Mouse (Mus musculus): ENCODE results near the gene Josd2. TPM values are rescaled to one million over a fixed set of nuclear protein-coding genes. Genes with fewer than 3 reads are reported as not detected.
A peak's percentile ranks its signal among the peaks of the same experiment; 100 is the strongest.

Gene Josd2
- polyA plus RNA-seq, 1 experiment: 9.7 TPM

GRCm38 (mm10) chr7:44432550-44432949 lies 35.2 kb upstream of the Josd2 start:
- TF ChIP-seq POLR2A (IDR thresholded peaks at IDR 0.05; ENCODE audit: insufficient read depth, low read length): no peak
- TF ChIP-seq CTCF (IDR thresholded peaks at IDR 0.05; ENCODE audit: low read depth, low read length): no peak
- TF ChIP-seq EP300 (IDR thresholded peaks at IDR 0.05; ENCODE audit: insufficient read depth, low read depth, low read length): no peak
- H3K27me3 ChIP-seq (ENCODE audit: control insufficient read depth, insufficient read depth, low read length, poor library complexity, severe bottlenecking): no peaks in the 10 kb centered on the region; the same call in 1 of the 2 replicates

GRCm38 (mm10) chr7:44433371-44433770 lies 34.4 kb upstream of the Josd2 start:
- Histone ChIP-seq H3K27ac (ENCODE audit: insufficient read depth, low read length) (no peak overlapping the region), H3K4me3 (ENCODE audit: low read depth, low read length) (no peak overlapping the region), H3K27me3 (ENCODE audit: control insufficient read depth, insufficient read depth, low read length, poor library complexity, severe bottlenecking) (no peaks in the 10 kb centered on the region; the same call in 1 of the 2 replicates), H3K36me3 (ENCODE audit: control insufficient read depth, insufficient read depth, low read length, poor library complexity, severe bottlenecking) (no peaks in the 10 kb centered on the region), H3K9me3 (replicated peaks; ENCODE audit: control insufficient read depth, insufficient read depth, low read length, poor library complexity, severe bottlenecking) (no peaks in the 10 kb centered on the region), H3K9ac (ENCODE audit: low read depth, poor library complexity, severe bottlenecking) (no peak overlapping the region), H3K4me1 (ENCODE audit: control insufficient read depth, insufficient read depth, low read length) (peaks cover 2% of the 10 kb centered on the region)
- no peak for TF ChIP-seq EP300 (IDR thresholded peaks at IDR 0.05; ENCODE audit: insufficient read depth, low read depth, low read length)
- no peak for TF ChIP-seq POLR2A (IDR thresholded peaks at IDR 0.05; ENCODE audit: insufficient read depth, low read length)
- TF ChIP-seq CTCF (IDR thresholded peaks at IDR 0.05; ENCODE audit: low read depth, low read length): no peak

More at GRCm38 (mm10) chr7:44432550-44432949, 35.2 kb upstream of the Josd2 start:
- no peaks in the 10 kb centered on the region for H3K9me3 ChIP-seq (replicated peaks; ENCODE audit: control insufficient read depth, insufficient read depth, low read length, poor library complexity, severe bottlenecking)
- no peak overlapping the region for H3K9ac ChIP-seq (ENCODE audit: low read depth, poor library complexity, severe bottlenecking)
- no peaks in the 10 kb centered on the region for H3K36me3 ChIP-seq (ENCODE audit: control insufficient read depth, insufficient read depth, low read length, poor library complexity, severe bottlenecking)
- peaks cover 2% of the 10 kb centered on the region for H3K4me1 ChIP-seq (ENCODE audit: control insufficient read depth, insufficient read depth, low read length)
- H3K27ac ChIP-seq (ENCODE audit: insufficient read depth, low read length): no peak overlapping the region
- H3K4me3 ChIP-seq (ENCODE audit: low read depth, low read length): no peak overlapping the region

GRCm38 (mm10) chr7:44434089-44434488 lies 33.7 kb upstream of the Josd2 start:
- Histone ChIP-seq H3K4me1 (ENCODE audit: control insufficient read depth, insufficient read depth, low read length) (peaks cover 2% of the 10 kb centered on the region), H3K27me3 (ENCODE audit: control insufficient read depth, insufficient read depth, low read length, poor library complexity, severe bottlenecking) (no peaks in the 10 kb centered on the region; the same call in 1 of the 2 replicates), H3K36me3 (ENCODE audit: control insufficient read depth, insufficient read depth, low read length, poor library complexity, severe bottlenecking) (no peaks in the 10 kb centered on the region), H3K9me3 (replicated peaks; ENCODE audit: control insufficient read depth, insufficient read depth, low read length, poor library complexity, severe bottlenecking) (no peaks in the 10 kb centered on the region), H3K4me3 (ENCODE audit: low read depth, low read length) (no peak overlapping the region), H3K27ac (ENCODE audit: insufficient read depth, low read length) (no peak overlapping the region), H3K9ac (ENCODE audit: low read depth, poor library complexity, severe bottlenecking) (no peak overlapping the region)
- TF ChIP-seq EP300 (IDR thresholded peaks at IDR 0.05; ENCODE audit: insufficient read depth, low read depth, low read length) (no peak), POLR2A (IDR thresholded peaks at IDR 0.05; ENCODE audit: insufficient read depth, low read length) (no peak), CTCF (IDR thresholded peaks at IDR 0.05; ENCODE audit: low read depth, low read length) (no peak)

GRCm38 (mm10) chr7:44435796-44436195 lies 32.0 kb upstream of the Josd2 start:
- H3K4me1 ChIP-seq (ENCODE audit: control insufficient read depth, insufficient read depth, low read length): peaks cover 2% of the 10 kb centered on the region
- no peak overlapping the region for H3K4me3 ChIP-seq (ENCODE audit: low read depth, low read length)
- no peak overlapping the region for H3K9ac ChIP-seq (ENCODE audit: low read depth, poor library complexity, severe bottlenecking)
- TF ChIP-seq CTCF (IDR thresholded peaks at IDR 0.05; ENCODE audit: low read depth, low read length) (no peak), POLR2A (IDR thresholded peaks at IDR 0.05; ENCODE audit: insufficient read depth, low read length) (no peak), EP300 (IDR thresholded peaks at IDR 0.05; ENCODE audit: insufficient read depth, low read depth, low read length) (no peak)
- H3K36me3 ChIP-seq (ENCODE audit: control insufficient read depth, insufficient read depth, low read length, poor library complexity, severe bottlenecking): no peaks in the 10 kb centered on the region
- H3K27ac ChIP-seq (ENCODE audit: insufficient read depth, low read length): no peak overlapping the region
- no peaks in the 10 kb centered on the region for H3K9me3 ChIP-seq (replicated peaks; ENCODE audit: control insufficient read depth, insufficient read depth, low read length, poor library complexity, severe bottlenecking)
- no peaks in the 10 kb centered on the region for H3K27me3 ChIP-seq (ENCODE audit: control insufficient read depth, insufficient read depth, low read length, poor library complexity, severe bottlenecking)

- no peak overlapping the region for H3K27ac ChIP-seq (ENCODE audit: insufficient read depth, low read length)
- no peak overlapping the region for H3K9ac ChIP-seq (ENCODE audit: low read depth, poor library complexity, severe bottlenecking)
- no peak overlapping the region for H3K4me3 ChIP-seq (ENCODE audit: low read depth, low read length)
- peak; percentile 32 for TF ChIP-seq CTCF (IDR thresholded peaks at IDR 0.05; ENCODE audit: low read depth, low read length)
- TF ChIP-seq EP300 (IDR thresholded peaks at IDR 0.05; ENCODE audit: insufficient read depth, low read depth, low read length): no peak
- no peak for TF ChIP-seq POLR2A (IDR thresholded peaks at IDR 0.05; ENCODE audit: insufficient read depth, low read length)
- H3K4me1 ChIP-seq (ENCODE audit: control insufficient read depth, insufficient read depth, low read length): peaks cover 2% of the 10 kb centered on the region
- H3K27me3 ChIP-seq (ENCODE audit: control insufficient read depth, insufficient read depth, low read length, poor library complexity, severe bottlenecking): no peaks in the 10 kb centered on the region
- H3K9me3 ChIP-seq (replicated peaks; ENCODE audit: control insufficient read depth, insufficient read depth, low read length, poor library complexity, severe bottlenecking): no peaks in the 10 kb centered on the region
- no peaks in the 10 kb centered on the region for H3K36me3 ChIP-seq (ENCODE audit: control insufficient read depth, insufficient read depth, low read length, poor library complexity, severe bottlenecking)
These were observed 31.5 kb upstream of the Josd2 start for GRCm38 (mm10) chr7:44436267-44436666.

GRCm38 (mm10) chr7:44437188-44437587 lies 30.6 kb upstream of the Josd2 start:
- Histone ChIP-seq H3K4me3 (ENCODE audit: low read depth, low read length) (no peak overlapping the region), H3K9ac (ENCODE audit: low read depth, poor library complexity, severe bottlenecking) (no peak overlapping the region), H3K4me1 (ENCODE audit: control insufficient read depth, insufficient read depth, low read length) (peaks cover 2% of the 10 kb centered on the region), H3K36me3 (ENCODE audit: control insufficient read depth, insufficient read depth, low read length, poor library complexity, severe bottlenecking) (no peaks in the 10 kb centered on the region), H3K27ac (ENCODE audit: insufficient read depth, low read length) (no peak overlapping the region), H3K9me3 (replicated peaks; ENCODE audit: control insufficient read depth, insufficient read depth, low read length, poor library complexity, severe bottlenecking) (no peaks in the 10 kb centered on the region), H3K27me3 (ENCODE audit: control insufficient read depth, insufficient read depth, low read length, poor library complexity, severe bottlenecking) (no peaks in the 10 kb centered on the region)
- TF ChIP-seq CTCF (IDR thresholded peaks at IDR 0.05; ENCODE audit: low read depth, low read length): no peak
- TF ChIP-seq EP300 (IDR thresholded peaks at IDR 0.05; ENCODE audit: insufficient read depth, low read depth, low read length): no peak
- no peak for TF ChIP-seq POLR2A (IDR thresholded peaks at IDR 0.05; ENCODE audit: insufficient read depth, low read length)
